Mouse (Mus musculus) liver, embryonic 15.5 days (tissue): ENCODE results near the gene Prl5a1. TPM values are rescaled to one million over a fixed set of nuclear protein-coding genes. Genes with fewer than 3 reads are reported as not detected.

Experiments used
- ATAC-seq: fragments of 200-750 bp; cut with Nextera tagmentation; 2 replicates; pipeline ENCODE4 v1.8.0; 2017; ENCODE audit warnings: moderate number of reproducible peaks, mild to moderate bottlenecking, moderate library complexity; ENCODE audit not compliant: insufficient read depth
- H3K27ac ChIP-seq: fragments of 300-500 bp; sonication (generic); replicated peaks from 2 replicates; pipeline ENCODE4 v1.5.1; 2015; ENCODE audit warnings: mild to moderate bottlenecking, inconsistent platforms
- H3K27me3 ChIP-seq: fragments of 300-500 bp; sonication (generic); 2 replicates; pipeline ENCODE4 v1.6.1; 2015; ENCODE audit warnings: mild to moderate bottlenecking, inconsistent platforms
- H3K36me3 ChIP-seq: fragments of 300-500 bp; sonication (generic); replicated peaks from 2 replicates; pipeline ENCODE4 v1.6.1; 2015; ENCODE audit warnings: moderate library complexity, mild to moderate bottlenecking, inconsistent platforms
- H3K4me1 ChIP-seq: fragments of 300-500 bp; sonication (generic); replicated peaks from 2 replicates; pipeline ENCODE4 v1.6.1; 2015; ENCODE audit warnings: inconsistent platforms
- H3K4me2 ChIP-seq: fragments of 300-500 bp; sonication (generic); 2 replicates; pipeline ENCODE4 v1.6.1; 2015; ENCODE audit warnings: moderate library complexity, mild to moderate bottlenecking, inconsistent platforms
- H3K4me3 ChIP-seq: fragments of 300-500 bp; sonication (generic); replicated peaks from 2 replicates; pipeline ENCODE4 v1.5.1; 2015; ENCODE audit warnings: mild to moderate bottlenecking, inconsistent platforms
- H3K9ac ChIP-seq: fragments of 300-500 bp; sonication (generic); 2 replicates; pipeline ENCODE4 v1.6.1; 2015; ENCODE audit warnings: moderate library complexity, mild to moderate bottlenecking, inconsistent platforms
- H3K9me3 ChIP-seq: fragments of 300-500 bp; sonication (generic); replicated peaks from 2 replicates; pipeline ENCODE4 v1.6.1; 2016; ENCODE audit warnings: inconsistent platforms
- WGBS: fragments of 180-500 bp; shearing (Covaris S2); methylation state at CpG from one replicate; pipeline ENCODE4 v1.1.7; 2015; ENCODE audit warnings: mixed read lengths; ENCODE audit not compliant: insufficient replicate concordance; 5-methylcytosine and 5-hydroxymethylcytosine counted together
- polyA plus RNA-seq: library from polyadenylated mRNA; unstranded; fragments of >200 nt; fragmentation: Nextera tagmentation; extraction: Ambion mirVana; gene quantifications from 2 replicates; pipeline ENCODE4 v1.2.1, GENCODE M21; 2015

The Prl5a1 gene
- polyA plus RNA-seq, result not detected in 2 replicates

GRCm38 (mm10) chr13:28142184-28142583, at the start of gene Prl5a1:
Gene Prl5a1 (plus strand): TSS chr13:28142484.
- H3K9me3 ChIP-seq, result no peaks in the 10 kb centered on the region

DNA sequence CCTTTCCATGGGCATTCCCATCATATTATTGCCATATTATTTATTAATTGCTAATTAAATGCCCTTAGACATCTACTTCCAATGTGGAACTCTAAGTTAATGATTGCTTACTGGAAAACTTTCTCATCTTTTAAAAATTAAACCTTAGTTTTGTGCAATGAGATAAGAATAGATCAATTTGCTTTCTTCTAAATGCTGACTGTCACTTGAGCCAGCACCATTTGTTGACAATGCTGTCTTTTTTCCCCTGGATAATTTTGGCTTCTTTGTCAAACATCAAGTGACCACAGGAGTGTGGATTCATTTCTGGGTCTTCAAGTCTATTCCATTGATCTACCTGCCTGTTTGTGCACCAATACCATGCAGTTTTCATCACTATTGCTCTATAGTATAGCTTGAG, 46.1 kb upstream of the Prl5a1 start:
- Histone ChIP-seq H3K27ac (no peak overlapping the region), H3K9me3 (no peaks in the 10 kb centered on the region), H3K4me3 (no peak overlapping the region), H3K4me2 (no peak overlapping the region), H3K9ac (no peak overlapping the region), H3K4me1 (no peaks in the 10 kb centered on the region), H3K27me3 (no peaks in the 10 kb centered on the region), H3K36me3 (no peaks in the 10 kb centered on the region)
- no peak for ATAC-seq

More at GRCm38 (mm10) chr13:28142184-28142583, at the start of gene Prl5a1:
- Histone ChIP-seq H3K4me2 (no peak within 1 kb of the TSS), H3K9ac (no peak within 1 kb of the TSS), H3K4me3 (no peak within 1 kb of the TSS), H3K4me1 (no peaks in the 10 kb centered on the region), H3K36me3 (no peaks in the 10 kb centered on the region), H3K27ac (no peak within 1 kb of the TSS), H3K27me3 (no peaks in the 10 kb centered on the region)
- no peak for ATAC-seq
- WGBS, result 69% methylated on average over 6 of the region's 6 CpGs

DNA sequence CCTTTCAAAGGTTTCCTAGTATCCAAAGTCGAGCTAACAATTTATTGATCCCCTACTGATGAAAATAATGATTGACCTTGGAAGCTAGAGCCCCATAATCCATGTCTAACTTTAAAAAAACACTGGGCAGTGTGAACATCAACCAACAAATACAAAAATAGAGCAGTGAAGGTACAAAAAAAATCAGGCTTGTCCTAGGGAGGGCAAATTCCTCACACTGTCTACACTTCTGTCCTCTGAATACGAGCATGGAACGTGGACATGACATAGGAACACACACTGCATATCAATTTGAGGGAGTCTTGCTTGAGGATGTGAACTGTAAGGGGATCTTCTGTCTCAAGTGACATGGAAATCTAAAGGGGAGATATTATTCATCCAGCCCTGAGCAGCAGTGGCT, 33.7 kb upstream of the Prl5a1 start:
- H3K36me3 ChIP-seq, result no peaks in the 10 kb centered on the region
- 56% methylated on average over 3 of the region's 3 CpGs for WGBS
- H3K9me3 ChIP-seq, result no peaks in the 10 kb centered on the region
- no peak for ATAC-seq
- H3K4me2 ChIP-seq, result no peak overlapping the region
- no peak overlapping the region for H3K27ac ChIP-seq
- no peaks in the 10 kb centered on the region for H3K4me1 ChIP-seq
- H3K27me3 ChIP-seq, result no peaks in the 10 kb centered on the region
- H3K4me3 ChIP-seq, result no peak overlapping the region
- no peak overlapping the region for H3K9ac ChIP-seq

- ATAC-seq, result no peak
- 60% methylated on average over 2 of the region's 2 CpGs for WGBS
- H3K27me3 ChIP-seq, result no peaks in the 10 kb centered on the region
These were observed 9.5 kb upstream of the Prl5a1 start for GRCm38 (mm10) chr13:28132781-28133180.

DNA sequence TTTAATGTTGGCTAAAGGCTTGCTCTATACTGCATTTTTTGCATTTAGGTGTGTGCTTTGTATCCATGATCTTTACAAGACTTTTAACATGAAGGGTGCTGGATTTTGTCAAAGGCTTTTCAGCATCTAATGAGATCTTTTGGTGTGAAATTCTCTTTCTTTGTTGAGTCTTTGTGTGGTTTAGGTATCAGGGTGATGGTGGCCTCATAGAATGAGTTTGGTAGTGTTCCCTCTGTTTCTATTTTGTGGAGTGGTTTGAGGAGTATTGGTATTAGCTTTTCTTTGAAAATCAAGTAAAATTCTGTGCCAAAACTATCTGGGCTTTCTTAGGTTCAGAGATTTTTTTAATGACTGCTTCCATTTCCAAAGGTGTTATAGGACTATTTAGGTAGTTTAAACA, 6.5 kb upstream of the Prl5a1 start:
- no peaks in the 10 kb centered on the region for H3K4me1 ChIP-seq
- no peaks in the 10 kb centered on the region for H3K27me3 ChIP-seq
- H3K36me3 ChIP-seq, result no peaks in the 10 kb centered on the region
- H3K9me3 ChIP-seq, result no peaks in the 10 kb centered on the region
- no peak overlapping the region for H3K27ac ChIP-seq
- no peak overlapping the region for H3K9ac ChIP-seq
- no peak overlapping the region for H3K4me3 ChIP-seq
- H3K4me2 ChIP-seq, result no peak overlapping the region
- ATAC-seq, result no peak

More at GRCm38 (mm10) chr13:28132781-28133180, 9.5 kb upstream of the Prl5a1 start:
- H3K4me1 ChIP-seq, result no peaks in the 10 kb centered on the region
- H3K4me3 ChIP-seq, result no peak overlapping the region
- no peaks in the 10 kb centered on the region for H3K36me3 ChIP-seq
- no peak overlapping the region for H3K4me2 ChIP-seq
- no peaks in the 10 kb centered on the region for H3K9me3 ChIP-seq
- H3K27ac ChIP-seq, result no peak overlapping the region
- no peak overlapping the region for H3K9ac ChIP-seq

Other genes starting within 250 kb of the Prl5a1 start
- gene Prl4a1, start 126.3 kb upstream of the Prl5a1 start, polyA plus RNA-seq, result not detected in 2 replicates
- 1.6 and 6.6 TPM in 2 replicates for gene Gm11361, start 115.0 kb downstream of the Prl5a1 start, polyA plus RNA-seq